Mouse (Mus musculus) T-helper 2 cell (primary cell): ENCODE measurements around the gene Zc3h18.

Experiments used
- in situ Hi-C: fragments of 300-600 bp; cut with MboI, MseI; formaldehyde crosslinking; loops from one replicate; pipeline ENCODE4 v1.15.1; 2025; ENCODE audit warnings: high pct_unique_total_duplicates

Zc3h18 gene

DNA sequence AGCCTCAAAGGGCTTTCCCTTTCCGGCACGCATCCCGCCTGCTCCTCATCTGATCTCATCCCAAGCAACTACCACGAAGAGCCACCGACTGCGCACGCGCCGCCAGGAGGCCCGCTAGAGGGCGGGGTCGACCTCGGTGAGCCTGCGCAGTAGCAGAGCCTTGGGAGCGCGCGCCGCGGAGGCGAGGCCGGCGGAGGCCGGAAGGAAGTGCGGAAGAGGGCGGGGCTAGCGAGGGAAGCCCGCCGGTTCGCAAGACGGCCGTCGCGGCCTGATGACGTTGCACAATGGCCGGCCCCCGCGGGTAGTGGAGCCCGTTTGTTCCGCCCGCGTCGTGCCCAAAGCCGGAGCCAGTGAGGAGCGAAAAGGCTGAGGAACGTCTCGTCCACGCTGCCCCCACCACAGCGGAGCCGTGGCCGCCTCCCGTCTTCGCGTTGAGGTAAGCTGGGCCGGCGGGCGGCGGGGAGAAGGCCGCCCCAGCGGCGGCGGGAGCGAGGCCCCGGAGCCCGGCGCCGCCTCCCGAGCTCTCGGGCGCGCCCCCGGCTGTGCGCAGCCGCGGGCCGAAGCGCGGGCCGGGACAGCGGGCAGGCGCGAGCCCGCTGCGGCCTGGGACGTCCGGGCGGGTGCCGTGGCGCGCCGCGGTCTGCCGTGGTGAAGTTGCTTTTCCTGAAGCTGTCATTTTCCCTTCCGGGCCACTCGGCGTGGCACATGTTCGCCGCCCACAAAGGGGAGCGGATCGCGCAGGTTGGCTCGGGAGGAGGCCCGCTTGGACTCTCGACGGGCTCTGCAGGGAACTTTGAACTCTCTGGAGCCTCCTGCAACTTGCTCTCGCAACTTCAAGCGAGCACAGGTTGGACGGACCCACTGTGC lies at the start of gene Zc3h18:
TSS of gene Zc3h18 (plus strand) at position 245 of the 867 bp plus-strand sequence.
- in situ Hi-C loops = loop anchor here (10.0 kb wide), 1 partner anchor 1658 kb away; no protein-coding TSS in a partner anchor

DNA sequence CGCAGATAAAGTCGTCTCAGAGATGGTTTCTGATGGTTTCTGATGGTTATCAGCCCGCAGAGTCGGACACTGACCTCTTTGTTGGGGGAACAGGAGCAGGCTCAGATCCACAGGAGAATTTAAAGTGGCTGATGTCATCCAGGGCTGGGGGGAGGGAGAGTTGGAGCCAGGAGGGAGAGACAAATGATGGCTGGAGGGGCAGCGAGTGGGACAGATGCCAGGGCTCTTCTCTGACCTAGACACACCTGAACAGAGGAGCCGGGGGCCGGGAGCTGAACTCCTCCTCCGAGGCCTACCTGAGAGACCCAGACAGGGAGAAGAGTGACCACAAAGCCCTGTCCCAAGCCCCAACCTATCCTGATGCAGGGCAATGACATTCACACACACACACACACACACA lies 47.3 kb upstream of the Zc3h18 start:
- in situ Hi-C loops = no loop called here

DNA sequence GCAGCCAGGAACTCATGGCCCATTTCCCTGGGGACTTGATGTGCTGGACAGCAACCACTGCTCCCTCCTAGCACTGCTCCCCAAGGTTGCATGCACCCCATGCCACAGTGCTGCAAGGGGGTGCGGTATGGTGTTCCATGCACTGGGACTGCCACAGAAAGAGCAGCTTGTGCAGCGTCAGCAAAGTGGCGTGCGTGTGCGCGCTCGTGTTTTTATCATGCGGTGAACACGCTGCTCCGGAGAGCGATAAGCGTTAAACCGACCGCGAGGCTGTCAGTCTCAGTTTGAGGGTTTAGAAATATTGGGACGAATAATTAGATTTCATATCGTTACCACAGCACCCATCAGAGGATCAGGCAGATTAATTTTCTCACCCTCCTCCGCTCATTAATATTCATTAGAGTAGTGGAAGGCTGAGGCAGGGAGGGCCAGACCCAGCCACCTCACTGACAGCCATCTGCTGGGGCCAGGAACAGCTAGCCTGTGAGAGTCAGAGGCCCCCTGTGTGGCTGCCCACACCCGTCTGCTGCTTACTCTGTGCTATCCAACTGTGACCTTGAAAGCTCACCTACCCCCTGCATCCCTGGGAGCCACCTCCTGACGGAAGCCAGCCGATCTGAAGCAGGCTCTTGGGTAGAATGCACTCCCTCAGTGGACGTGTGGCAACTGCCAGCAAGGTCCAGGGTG lies 46.7 kb upstream of the Zc3h18 start:
- in situ Hi-C loops = loop anchor here (5.0 kb wide), 1 partner anchor 57 kb away; no protein-coding TSS in a partner anchor

DNA sequence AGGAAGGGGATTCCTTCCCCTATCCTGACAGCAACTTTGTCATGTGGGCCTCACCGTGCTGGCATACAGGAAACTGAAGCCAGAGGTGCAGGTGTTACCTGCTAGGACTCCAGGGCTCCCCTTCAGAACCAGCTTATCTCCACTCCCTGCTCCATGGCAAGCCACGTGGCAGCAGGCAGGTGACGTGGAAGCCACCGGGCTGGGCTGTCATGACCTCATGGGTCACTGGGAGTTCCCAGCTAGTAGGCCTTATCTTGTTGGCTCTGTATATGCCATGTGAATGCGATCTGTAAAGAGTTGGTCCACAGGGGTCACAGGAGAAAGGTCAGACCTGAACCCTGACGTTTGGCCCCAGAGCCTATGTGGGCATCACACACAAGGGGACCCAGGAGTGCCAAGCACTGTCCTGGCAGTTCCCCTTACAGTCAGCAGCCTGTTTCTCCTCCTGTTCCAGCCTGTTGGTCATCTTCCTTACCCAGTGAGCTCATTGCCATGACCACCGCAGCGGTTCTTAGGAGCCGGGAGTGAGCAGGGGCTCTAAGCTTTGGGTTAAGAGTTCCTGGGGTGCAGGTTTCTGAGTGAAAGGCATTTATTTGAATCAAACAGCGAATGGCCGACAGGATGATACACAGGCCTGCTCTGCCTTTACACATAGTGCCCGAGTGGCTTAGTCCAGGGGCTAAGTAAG lies 45.8 kb upstream of the Zc3h18 start:
- in situ Hi-C loops = loop anchor here (5.0 kb wide), 1 partner anchor 58 kb away; no protein-coding TSS in a partner anchor

DNA sequence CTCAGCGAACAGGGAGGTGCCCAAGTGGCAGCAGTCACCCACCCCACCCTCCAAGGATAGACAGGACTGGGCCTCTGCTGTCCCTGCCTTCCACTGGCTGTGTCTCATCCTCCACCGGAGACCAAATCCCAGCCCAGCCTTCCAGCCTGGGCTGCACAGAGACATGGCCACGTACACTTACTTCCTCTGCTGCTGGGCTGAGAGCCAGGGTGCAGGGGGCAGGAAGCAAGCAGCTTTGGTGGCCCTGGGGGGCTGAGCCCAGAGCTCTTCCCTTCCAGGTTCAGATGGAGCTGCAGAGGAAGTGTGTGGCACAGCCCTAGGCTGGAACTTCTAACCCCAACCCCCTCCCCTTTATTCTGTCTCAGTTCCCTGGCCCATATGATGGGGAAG lies 45.3 kb upstream of the Zc3h18 start:
- in situ Hi-C loops = loop anchor here (5.0 kb wide), 1 partner anchor 59 kb away; no protein-coding TSS in a partner anchor

DNA sequence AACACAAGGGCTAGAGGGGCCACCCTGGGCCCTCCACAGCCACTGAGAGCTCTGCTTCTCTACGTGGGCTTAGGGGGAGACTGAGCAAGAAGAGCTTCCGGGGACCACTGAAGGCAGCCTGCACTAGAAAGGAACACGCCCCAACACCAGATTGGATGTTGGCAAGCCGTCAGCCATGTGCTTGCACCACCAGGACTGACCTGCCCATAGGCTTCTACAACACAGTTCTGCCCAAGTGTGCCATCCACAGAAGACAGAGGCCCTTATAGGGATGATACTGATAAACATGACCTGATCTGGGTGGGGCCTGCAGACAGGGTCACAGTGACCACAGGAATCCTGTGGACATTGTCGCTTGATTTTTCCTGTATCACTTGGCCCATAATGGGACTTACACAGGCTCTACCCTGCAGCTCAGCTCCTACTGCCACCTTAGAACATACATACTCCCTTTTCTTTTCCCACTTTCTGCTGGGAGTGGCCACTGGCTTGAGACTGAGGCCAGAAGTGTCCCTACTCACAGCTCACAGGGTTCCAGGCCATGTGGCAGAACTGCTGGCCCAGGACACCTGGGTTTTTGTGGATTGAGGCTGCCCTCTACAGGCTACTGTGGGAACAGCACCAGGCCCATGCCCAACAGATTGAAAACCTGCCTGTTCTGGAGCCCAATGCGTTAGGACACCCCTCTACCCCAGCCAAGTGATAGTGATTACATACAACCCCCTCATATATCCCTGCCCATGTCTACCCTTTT lies 43.5 kb upstream of the Zc3h18 start:
- in situ Hi-C loops = loop anchor here (5.0 kb wide), 1 partner anchor 61 kb away; no protein-coding TSS in a partner anchor

DNA sequence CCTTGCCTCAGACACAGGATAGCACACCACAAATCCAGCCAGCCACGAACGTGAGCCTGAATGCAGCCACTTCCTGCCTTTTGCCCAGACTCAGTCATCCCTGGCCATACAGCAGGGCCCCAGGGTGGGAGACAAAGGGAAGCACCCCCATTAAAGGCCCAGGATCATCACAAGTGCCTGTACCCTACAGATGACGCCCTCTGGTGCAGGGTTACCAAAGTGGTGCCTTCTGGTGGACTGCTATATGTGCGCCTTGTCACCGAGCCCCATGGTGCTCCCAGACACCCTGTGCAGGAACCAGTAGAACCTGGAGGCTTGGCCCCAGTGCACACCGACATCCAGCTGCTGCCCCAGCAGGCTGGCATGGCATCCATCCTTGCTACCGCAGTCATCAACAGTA lies 42.9 kb upstream of the Zc3h18 start:
- in situ Hi-C loops = loop anchor here (5.0 kb wide), 1 partner anchor 61 kb away; no protein-coding TSS in a partner anchor

DNA sequence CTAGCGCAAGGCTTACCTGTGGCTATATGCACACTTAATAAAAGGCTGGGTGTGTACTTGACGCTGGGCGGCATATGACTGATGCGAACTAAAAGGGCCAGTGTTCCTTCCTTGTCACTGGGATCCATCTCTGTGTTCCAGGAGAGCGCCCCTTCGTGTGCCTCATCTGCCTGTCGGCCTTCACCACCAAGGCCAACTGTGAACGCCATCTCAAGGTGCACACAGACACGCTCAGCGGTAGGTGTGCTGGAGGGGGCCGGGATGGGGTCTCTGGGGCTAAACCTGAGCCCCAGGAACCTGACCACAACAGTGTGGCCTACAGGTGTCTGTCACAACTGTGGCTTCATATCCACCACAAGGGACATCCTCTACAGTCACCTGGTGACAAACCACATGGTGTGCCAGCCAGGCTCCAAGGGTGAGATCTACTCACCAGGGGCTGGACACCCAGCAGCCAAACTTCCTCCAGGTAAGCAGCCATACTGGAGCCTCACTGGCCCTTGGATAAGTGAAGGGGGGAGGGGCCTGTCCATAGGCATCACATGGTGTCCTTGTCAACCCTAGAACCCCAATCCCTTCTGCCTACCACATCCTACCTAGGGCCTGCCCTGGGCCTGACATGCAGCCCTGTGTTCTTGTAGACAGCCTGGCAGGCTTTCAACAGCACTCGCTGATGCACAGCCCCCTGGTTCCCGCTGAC lies 41.5 kb upstream of the Zc3h18 start:
- in situ Hi-C loops = loop anchor here (5.0 kb wide), 1 partner anchor 63 kb away; no protein-coding TSS in a partner anchor

DNA sequence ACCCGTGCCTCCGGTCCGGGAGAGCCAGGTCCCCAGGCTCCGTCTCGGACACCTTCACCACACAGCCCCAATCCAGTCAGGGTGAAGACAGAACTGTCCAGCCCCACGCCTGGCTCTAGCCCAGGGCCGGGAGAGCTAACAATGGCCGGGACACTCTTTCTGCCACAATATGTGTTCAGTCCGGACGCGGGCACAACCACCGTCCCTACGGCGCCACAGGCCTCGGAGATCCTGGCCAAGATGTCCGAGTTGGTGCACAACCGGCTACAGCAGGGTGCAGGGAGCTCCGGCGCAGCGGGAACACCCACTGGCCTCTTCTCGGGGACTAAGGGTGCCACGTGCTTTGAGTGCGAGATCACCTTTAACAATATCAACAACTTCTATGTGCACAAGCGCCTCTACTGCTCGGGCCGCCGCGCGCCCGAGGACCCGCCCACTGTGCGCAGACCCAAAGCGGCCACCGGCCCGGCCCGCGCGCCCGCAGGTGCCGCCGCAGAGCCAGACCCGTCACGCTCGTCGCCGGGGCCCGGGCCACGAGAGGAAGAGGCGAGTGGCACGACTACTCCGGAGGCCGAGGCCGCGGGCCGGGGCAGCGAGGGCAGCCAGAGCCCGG lies 40.7 kb upstream of the Zc3h18 start:
- in situ Hi-C loops = no loop called here

DNA sequence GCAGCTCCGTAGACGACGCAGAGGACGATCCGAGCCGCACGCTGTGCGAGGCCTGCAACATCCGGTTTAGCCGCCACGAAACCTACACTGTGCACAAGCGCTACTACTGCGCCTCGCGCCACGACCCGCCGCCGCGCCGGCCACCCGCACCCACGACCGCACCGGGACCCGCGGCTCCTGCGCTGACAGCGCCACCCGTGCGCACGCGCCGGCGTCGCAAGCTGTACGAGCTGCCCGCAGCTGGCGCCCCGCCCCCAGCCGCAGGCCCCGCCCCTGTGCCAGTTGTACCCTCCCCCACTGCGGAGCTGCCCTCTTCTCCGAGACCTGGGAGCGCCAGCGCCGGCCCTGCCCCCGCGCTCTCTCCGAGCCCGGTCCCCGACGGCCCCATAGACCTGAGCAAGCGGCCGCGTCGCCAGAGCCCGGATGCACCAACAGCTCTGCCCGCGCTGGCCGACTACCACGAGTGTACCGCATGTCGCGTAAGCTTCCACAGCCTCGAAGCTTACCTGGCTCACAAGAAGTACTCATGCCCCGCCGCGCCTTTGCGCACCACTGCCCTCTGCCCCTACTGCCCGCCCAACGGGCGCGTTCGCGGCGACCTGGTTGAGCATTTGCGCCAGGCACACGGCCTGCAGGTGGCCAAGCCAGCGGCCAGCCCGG lies 40.0 kb upstream of the Zc3h18 start:
- in situ Hi-C loops = no loop called here

DNA sequence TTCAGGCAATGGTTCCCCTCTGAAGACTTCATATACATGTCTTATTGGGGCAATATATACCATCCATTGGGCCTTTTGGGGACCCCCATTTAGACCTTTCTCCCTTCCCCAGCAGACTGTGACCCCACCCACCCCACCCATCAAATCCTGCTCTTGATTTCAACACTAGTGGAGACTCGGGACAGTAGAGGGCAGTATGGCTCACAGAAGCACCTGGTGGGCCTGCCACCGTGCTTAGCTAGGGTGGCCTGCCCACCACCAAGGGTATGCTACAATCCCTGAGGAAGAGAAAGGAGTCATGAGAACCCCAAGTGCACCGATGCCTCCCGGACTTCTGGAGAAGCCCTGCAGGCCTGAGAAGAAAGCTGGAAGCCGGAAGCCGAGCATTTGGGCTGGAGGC lies 37.6 kb upstream of the Zc3h18 start:
- in situ Hi-C loops = no loop called here

DNA sequence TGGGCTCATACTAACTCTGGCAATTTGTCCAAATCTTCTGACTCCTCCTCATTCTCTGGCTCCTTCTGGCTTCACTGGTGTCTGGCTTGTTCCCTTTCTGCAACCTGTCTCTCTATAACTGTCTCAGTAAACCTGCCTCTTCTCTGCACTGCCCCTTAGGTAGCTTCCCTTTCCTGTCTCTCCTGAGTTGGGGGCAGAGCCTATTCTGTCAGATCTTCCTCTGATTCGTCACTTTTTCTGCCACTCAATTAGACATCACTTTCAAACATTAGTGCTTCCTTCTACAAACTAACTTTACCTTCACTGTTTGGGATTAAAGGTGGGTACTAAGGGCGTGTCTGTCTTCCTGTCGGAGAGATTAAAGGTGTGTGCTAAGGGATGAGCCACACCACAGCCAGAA lies 35.6 kb upstream of the Zc3h18 start:
- in situ Hi-C loops = no loop called here

DNA sequence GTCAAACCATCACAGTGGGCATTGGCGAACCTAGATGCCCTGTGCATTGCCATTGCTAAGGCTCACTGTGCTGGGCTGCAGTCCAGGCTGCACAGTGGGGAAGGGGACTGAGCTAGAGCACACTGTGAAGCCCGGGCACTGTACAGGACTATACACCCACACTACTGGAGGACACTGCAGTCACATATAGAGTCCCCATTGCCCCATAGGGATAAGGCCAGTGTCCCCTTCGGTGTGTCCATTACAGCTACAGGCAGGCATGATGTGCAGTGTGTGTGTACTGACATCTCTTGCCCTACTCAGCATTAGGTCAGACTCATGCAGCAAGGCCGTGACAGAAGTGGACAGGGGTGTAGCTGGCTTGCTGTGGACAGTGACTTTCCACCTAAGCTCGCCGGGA lies 34.6 kb upstream of the Zc3h18 start:
- in situ Hi-C loops = no loop called here

DNA sequence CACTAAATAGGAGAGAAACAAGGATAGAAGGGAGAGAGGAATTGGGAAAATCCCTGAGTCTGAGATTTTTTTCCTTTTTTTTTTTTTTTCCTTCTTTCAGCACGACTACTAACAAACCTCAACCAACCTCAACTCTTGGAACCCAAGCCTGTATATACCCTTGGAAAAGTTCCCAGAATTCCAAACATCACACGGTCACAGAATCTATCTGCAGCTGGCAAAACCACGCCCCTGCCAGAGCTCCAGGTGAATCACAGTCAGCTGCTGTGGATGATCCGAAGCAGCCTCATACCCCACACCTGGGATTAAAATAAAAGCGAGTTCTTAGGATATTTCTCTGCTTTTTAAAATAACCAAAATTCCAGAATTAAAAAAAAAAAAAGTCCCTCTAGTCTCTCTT lies 34.0 kb upstream of the Zc3h18 start:
- in situ Hi-C loops = no loop called here

DNA sequence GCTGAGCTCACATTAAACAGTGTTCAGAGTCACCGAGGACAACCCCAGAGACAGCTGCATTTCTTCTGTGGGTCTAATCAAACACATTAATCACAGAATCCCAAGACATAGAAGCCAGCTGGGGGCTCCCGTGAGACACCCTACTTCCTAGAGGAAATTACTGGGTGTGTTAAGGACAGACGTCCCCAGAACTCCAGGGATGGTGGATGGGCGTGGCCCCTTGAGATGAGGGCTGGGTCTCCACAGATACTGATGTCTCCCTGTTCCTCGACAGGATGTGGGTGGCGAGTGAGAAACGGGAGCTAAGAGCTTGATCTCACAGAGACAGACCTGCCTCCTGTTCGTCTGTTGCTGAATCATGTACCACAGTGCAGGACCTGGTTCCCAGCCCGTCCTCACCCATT lies 33.6 kb upstream of the Zc3h18 start:
- in situ Hi-C loops = no loop called here

DNA sequence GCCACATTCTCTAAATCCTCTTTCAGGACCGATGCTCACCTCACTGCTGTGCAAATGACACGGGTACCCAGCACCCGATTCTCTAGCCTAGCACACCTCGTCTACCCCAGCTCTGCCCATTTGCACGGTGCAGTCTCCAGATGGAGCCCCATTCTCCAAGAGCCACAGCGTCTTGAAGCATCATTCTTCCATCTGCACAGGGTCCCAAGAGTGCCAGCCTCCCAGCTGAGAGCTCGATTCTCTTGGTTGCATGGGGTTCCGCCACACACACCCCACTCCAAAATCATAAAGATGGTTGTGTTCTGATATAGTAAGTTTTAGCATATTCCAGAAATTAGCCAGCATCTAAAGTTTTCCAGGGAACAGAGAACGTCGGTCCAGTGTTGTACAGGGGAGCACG lies 33.1 kb upstream of the Zc3h18 start:
- in situ Hi-C loops = no loop called here

DNA sequence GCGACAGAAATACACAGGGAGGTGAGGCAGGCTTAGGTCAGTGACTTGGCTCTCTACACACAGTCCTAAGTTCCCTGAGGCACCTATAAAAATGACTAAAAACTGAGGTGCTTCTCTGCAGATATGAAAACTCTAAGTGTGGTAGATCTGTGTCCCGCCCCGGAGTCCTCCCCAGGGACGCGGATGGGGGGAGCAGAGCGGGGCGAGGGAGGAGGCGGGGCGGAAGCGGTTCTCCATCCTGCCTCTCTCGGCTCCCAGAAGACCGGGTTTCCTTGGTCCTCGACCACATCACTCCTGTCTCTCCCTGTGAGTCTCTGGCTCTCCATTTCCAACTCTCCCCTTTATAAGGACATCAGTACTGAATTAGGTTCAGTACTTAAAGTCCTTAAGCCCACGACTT lies 32.7 kb upstream of the Zc3h18 start:
- in situ Hi-C loops = no loop called here

DNA sequence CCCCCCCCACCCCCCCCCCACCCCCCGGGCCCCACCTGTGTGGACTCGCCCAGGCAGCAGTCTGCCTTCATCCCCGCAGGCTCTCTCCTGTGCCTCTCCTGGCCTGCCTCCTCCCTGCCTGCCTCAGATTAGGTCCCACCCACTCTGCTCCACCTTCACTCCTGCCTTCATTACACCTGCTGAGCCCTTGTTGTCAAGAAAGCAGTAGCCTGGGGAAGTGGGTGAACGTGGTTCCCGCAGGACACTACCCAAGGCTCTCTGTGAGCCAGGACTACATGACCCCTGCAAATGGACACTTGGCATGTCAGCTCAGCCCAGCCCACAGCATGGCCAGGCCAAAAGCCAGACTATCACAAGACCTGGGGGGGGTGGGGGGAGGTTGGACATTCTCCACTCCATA lies 32.2 kb upstream of the Zc3h18 start:
- in situ Hi-C loops = no loop called here

DNA sequence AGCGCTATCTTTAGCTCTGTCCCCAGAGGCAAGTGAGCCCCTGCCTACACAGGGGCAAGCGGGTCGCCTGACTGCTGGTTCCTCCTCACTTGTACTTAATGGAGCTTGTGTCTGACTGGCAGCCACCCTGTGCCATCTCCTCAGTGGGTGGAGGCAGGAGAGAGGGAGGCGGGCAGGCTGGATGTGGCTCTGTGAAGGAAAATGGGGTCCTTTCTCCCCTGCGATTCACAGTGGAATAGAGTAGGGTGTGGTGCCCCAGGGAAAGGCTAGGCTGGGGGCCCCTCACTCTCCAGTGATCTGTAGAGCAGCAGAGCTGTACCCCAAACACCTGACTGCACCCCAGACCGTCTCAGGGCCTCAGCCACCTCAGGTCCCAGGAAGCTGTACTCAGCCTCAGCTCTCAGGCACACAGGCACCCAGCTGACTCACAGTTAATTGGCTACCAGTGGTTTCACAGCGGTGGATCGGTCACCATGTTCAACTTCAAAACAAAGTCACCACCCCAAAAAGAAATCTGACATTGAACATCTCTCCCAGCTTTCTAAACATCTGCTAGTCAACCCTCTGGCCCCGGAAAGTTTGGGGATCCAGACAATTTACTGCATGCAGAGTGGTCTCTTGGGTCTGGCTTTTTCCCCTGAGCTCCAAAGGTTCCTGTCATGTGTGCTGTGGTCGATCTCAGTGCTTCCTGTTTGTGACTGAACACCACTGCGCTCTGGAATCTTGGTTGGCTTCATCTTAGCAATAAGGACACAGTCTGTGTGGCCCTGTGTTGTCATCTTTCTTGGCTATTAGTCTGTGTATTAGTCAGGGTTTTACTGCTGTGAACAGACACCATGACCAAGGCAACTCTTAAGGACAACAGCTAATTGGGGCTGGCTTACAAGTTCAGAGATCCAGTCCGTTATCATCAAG lies 31.0 kb upstream of the Zc3h18 start:
- in situ Hi-C loops = no loop called here
